In genomic region chr2:27676478-27677325, GRCm38 (mm10) we compare ENCODE assay signal across 7 mouse cellular contexts. TPM values are rescaled to one million over a fixed set of nuclear protein-coding genes. Genes with fewer than 3 reads are reported as not detected.
A peak's percentile ranks its signal among the peaks of the same experiment; 100 is the strongest.
DNase-seq lines count a peak whose midpoint lies in the region; ATAC-seq and TF ChIP-seq lines count a peak whose summit lies in the region.

No protein-coding gene starts in this region.

- H3K36me3 ChIP-seq in hindbrain, postnatal 0 days (ENCODE audit: insufficient read depth, low read length) = no peaks in the 10 kb centered on the region
- H3K36me3 ChIP-seq in limb, embryonic 11.5 days (ENCODE audit: control insufficient read depth, insufficient read depth, low read length) = no peaks in the 10 kb centered on the region
- H3K36me3 ChIP-seq in midbrain, embryonic 13.5 days = no peaks in the 10 kb centered on the region

- H3K27ac ChIP-seq in gastrocnemius, adult 2 months = peak overlapping the region; percentile 89
- peak overlapping the region; percentile 78 for H3K27ac ChIP-seq in hindbrain, postnatal 0 days
- H3K27ac ChIP-seq in limb, embryonic 11.5 days (replicated peaks; ENCODE audit: low read depth, low read length) = peak overlapping the region; percentile 96
- H3K27ac ChIP-seq in midbrain, embryonic 13.5 days = peak overlapping the region; percentile 88

- no peaks in the 10 kb centered on the region for H3K27me3 ChIP-seq in hindbrain, postnatal 0 days (ENCODE audit: insufficient read depth, low read length)
- H3K27me3 ChIP-seq in limb, embryonic 11.5 days (ENCODE audit: control insufficient read depth, insufficient read depth, low read length) = no peaks in the 10 kb centered on the region
- H3K27me3 ChIP-seq in midbrain, embryonic 13.5 days = peaks cover 21% of the 10 kb centered on the region; the same call in 1 of the 2 replicates

- no peak for TF ChIP-seq CTCF in gastrocnemius, adult 2 months (IDR thresholded peaks at IDR 0.05)
- no peak for TF ChIP-seq CTCF in hindbrain, postnatal 0 days (IDR thresholded peaks at IDR 0.05; ENCODE audit: low read depth)

- peak; percentile 33; the same call in 1 of the 2 replicates for ATAC-seq in hindbrain, postnatal 0 days
- ATAC-seq in limb, embryonic 11.5 days (ENCODE audit: insufficient number of reproducible peaks, low FRiP score, low TSS enrichment, low read depth) = peak; percentile 33; the same call in 1 of the 2 replicates
- peak; percentile 44 for ATAC-seq in midbrain, embryonic 13.5 days

- peak; percentile 70 for DNase-seq in R1 (ENCODE audit: low read depth, low spot score)
- peak; percentile 48 for DNase-seq in cerebellum, adult 8-10 months
- DNase-seq in gastrocnemius, adult 2 months = peak; percentile 90
- DNase-seq in hindbrain, postnatal 0 days (ENCODE audit: low spot score) = peak; percentile 84
- peak; percentile 81 for DNase-seq in limb, embryonic 11.5 days (ENCODE audit: low spot score)
- DNase-seq in spleen, postnatal 4 days (ENCODE audit: low spot score in 2 of 2) = peak; percentile 55 to 80

- H3K4me1 ChIP-seq in hindbrain, postnatal 0 days (ENCODE audit: insufficient read depth, low read length) = peaks cover 31% of the 10 kb centered on the region
- peaks cover 37% of the 10 kb centered on the region for H3K4me1 ChIP-seq in limb, embryonic 11.5 days (ENCODE audit: control insufficient read depth, insufficient read depth, low read length)
- peaks cover 46% of the 10 kb centered on the region for H3K4me1 ChIP-seq in midbrain, embryonic 13.5 days (replicated peaks)

- H3K9ac ChIP-seq in hindbrain, postnatal 0 days (replicated peaks; ENCODE audit: low read length) = peak overlapping the region; percentile 53
- H3K9ac ChIP-seq in limb, embryonic 11.5 days (ENCODE audit: low read length) = peak overlapping the region; percentile 95
- H3K9ac ChIP-seq in midbrain, embryonic 13.5 days (replicated peaks) = peak overlapping the region; percentile 71

- H3K4me3 ChIP-seq in gastrocnemius, adult 2 months = peak overlapping the region; percentile 93
- peak overlapping the region; percentile 71 for H3K4me3 ChIP-seq in hindbrain, postnatal 0 days (ENCODE audit: low read length)
- H3K4me3 ChIP-seq in limb, embryonic 11.5 days (ENCODE audit: low read depth, low read length) = peak overlapping the region; percentile 90
- H3K4me3 ChIP-seq in midbrain, embryonic 13.5 days (replicated peaks) = peak overlapping the region; percentile 70

- 1% methylated on average over 44 of the region's 106 CpGs for WGBS in hindbrain, postnatal 0 days
- WGBS in limb, embryonic 11.5 days = under 1% methylated on average over 51 of the region's 106 CpGs
- under 1% methylated on average over 39 of the region's 106 CpGs for WGBS in midbrain, embryonic 13.5 days

- intact Hi-C loops in gastrocnemius, adult 2 months (cut with DNase I) = loop anchor here (5.0 kb wide), 3 partner anchors 66 to 124 kb away; no protein-coding TSS in a partner anchor

- peak overlapping the region; percentile 76 for H3K4me2 ChIP-seq in hindbrain, postnatal 0 days (ENCODE audit: low read depth, low read length)
- H3K4me2 ChIP-seq in limb, embryonic 11.5 days (ENCODE audit: low read depth, severe bottlenecking) = peak overlapping the region; percentile 61
- H3K4me2 ChIP-seq in midbrain, embryonic 13.5 days (replicated peaks) = peak overlapping the region; percentile 92

- no peaks in the 10 kb centered on the region for H3K9me3 ChIP-seq in hindbrain, postnatal 0 days (ENCODE audit: low read length)
- H3K9me3 ChIP-seq in limb, embryonic 11.5 days (ENCODE audit: control insufficient read depth, low read length) = no peaks in the 10 kb centered on the region
- H3K9me3 ChIP-seq in midbrain, embryonic 13.5 days = no peaks in the 10 kb centered on the region

RNA-seq across cellular contexts. Expression of gene Rxra, which starts 0.5 kb away (rescaled TPM):
- 100 to 1,000 TPM; 118 to 120 TPM for total RNA-seq in gastrocnemius, adult 2 months (2021)
- total RNA-seq in hindbrain, postnatal 0 days (2014; rRNA removed) = 32.5 and 34.0 TPM in 2 replicates
- 3.5 and 3.9 TPM in 2 replicates for polyA plus RNA-seq in hindbrain, postnatal 0 days (2015; fragmentation: Nextera tagmentation; extraction: Ambion mirVana)
- 8.7 TPM in 2 replicates for polyA plus RNA-seq in limb, embryonic 11.5 days (2014; fragmentation: Nextera tagmentation; extraction: Ambion mirVana)
- 4.0 and 4.4 TPM in 2 replicates for polyA plus RNA-seq in midbrain, embryonic 13.5 days (2015; fragmentation: Nextera tagmentation; extraction: Ambion mirVana)

Comparison
In these comparisons a context has a peak if more than half of its experiments do, and no peak if none do; other contexts are left out.
1. Peak in every context shown above with its lines: DNase-seq, ATAC-seq, H3K4me3 ChIP-seq and H3K27ac ChIP-seq.